Mouse (Mus musculus) v-Abl transformed pro-B cells (cell line): ENCODE data around the gene Cap2.

Experiments
- in situ Hi-C, 2 experiments: fragments of 400-800 bp; cut with MboI; formaldehyde crosslinking; loops; one replicate each; pipeline ENCODE4 v1.15.1; 2025; ENCODE audit not compliant: unreplicated experiment in 2 of 2

The Cap2 gene

DNA sequence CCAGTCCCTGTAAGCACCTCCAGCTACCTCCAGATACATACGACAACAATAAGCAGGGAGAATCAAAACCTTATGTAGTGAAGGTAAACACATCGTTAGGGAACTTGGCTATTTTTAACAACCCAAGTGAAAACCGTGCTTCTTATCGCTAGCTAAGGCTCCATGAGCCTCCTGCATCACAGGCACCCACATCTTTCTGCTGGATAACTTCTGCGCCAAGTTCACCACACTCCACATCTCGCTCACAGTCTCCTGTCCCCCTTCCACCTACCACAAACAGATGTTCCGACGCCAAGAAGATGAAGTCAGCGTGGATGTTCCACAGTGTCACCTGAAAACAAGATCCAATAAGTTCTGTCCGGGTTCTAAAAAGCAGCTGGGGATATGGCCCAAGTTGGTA lies 49.0 kb downstream of the Cap2 start:
- in situ Hi-C loops = no loop called here

DNA sequence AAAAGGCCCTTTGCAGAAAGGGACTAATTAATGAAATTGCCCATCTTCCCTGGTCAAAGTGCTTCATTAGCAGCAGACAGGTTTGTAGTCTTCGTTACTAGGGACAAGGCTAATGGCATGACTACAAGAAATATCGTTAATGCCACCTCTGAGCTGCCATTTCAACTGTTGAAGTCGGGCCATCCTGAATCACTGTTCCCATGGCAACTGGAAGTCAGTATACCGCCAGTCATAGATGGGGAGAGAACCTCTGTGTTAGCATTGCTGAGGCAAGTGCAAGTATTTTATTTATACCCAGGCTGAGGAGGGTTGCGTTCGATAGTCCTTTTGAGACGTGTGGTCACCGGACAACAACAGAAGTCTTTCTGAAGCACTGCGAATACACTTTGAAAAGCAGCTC lies 53.1 kb downstream of the Cap2 start:
- in situ Hi-C loops = no loop called here

DNA sequence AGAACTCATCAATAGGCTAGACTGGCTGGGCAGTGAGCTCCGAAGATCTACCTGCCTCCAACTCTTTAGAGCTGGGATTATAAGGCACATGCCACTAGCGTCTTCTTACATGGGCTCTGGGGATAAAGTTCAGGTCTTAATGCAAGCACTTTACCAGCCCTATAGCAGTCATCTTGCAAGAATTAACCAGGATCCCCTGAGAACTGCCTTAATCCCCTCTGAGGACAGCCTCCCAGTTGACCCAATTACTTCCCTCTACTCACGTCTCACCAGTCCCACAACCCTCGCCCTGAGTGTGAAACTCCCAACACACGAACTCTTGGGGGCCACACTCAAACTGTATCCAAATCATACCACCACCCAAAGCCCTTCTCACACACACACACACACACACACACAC lies 64.3 kb downstream of the Cap2 start:
- in situ Hi-C loops = no loop called here

DNA sequence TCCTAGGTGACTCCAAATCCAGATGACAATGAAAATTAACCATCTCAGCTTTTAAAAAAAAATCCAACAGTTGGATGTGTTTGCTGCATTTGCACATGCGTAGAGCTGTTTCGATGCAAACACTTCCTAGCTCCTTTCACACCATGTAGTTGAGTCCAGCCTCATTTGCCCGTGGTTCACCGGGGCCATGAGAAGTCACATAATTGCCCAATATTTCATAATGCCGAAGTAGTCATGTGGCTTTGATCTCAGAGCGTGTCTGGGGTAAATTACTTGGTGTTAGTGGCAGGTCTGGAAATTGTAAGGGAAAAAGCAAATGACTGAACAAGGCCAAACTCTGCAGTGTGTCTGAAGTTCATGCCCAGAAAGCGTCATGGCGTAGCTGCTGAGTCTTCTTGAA lies 67.8 kb downstream of the Cap2 start:
- in situ Hi-C loops = no loop called here

DNA sequence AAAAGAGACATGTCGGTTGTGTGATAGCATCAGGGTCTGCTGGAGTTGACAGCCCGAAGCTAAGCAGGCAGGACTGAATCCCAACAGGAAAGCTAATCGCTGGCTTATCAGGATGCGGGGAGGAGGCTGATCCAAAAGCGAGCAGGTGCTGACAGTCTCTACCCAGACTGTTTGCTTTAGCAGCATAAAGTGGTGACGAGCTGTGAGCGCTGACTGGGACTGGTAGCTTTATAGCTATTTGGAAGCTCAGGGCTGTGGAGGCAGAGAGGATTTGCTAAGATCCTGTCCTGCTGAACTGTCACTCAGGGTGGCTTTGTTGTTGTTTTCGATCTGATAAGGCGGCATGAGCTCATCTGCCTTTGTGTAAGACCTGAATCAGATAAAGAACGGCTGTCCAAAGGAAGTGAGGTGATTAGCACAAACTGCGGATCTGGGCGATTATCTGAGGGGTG lies 69.5 kb downstream of the Cap2 start:
- in situ Hi-C loops = no loop called here

DNA sequence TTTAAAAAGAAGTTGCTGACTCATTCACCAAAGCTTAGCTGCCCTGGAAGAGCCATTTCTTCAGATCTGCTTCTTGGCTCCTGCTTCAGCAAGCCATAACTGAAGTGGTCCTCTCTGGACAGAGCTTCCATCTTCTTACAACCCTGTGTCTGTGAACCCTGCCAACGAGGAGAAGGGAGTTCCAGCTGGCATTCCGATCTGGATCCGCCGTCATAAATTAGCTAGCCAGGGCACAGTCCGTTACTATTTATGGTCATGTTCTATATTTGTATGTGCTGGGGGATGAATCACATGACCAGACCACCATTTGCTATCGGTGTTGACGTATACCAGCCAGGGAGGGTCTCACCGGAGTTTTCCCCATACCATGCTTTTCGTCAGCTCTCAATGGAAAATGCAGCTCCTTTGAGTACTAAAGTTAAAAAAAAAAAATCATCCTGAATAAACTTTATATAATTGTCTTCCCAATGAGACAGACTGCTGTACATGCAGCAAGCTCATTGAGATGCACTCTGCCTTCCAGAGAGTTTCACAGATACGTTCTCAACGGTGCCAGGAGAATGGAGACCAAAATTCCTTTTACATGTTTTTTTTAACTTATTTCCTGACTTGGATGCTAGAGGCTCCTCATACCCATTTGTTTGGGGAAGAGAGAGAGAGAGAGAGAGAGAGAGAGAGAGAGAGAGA lies 70.5 kb downstream of the Cap2 start:
- in situ Hi-C loops = no loop called here

DNA sequence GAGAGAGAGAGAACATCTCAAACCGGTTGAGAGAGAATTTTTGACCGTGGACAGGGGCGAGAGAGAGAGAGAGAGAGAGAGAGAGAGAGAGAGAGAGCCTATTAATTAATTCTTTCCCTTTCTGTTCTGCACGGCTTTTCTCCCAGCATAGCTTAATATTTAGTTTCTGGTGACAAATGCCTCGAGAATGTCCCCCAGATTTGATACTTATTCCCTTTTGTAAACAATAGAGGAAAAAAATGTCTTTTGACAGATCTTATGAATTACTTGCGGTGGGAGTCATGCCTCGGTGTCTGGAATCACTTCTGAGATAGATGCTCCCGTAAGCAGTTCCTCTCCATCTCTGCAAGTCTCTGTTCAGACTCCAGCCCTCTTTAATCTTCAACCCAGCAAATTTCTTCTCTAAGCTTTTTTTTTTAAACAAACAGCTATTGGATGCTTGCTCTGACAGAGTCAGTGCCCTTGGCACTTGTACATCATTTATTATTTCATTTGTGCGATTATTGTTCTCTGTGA lies 71.1 kb downstream of the Cap2 start:
- in situ Hi-C loops = no loop called here

DNA sequence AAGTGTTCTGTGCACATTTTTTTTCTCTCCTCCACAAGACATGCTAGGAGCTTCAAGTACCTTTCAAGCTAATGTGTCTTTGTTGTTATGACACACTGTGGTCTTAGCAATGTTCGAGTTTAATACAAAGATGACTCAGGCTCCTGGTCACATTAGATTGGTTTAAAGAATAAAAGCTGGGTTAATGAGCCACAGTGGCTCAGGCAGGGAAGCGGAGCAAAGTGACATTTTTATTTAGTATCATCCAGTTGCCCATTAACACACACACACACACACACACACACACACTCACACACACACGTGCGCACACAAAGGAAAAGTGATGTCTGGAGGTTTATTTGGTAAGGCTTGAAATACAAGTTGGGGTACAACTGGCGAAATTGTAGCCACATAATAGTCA lies 72.6 kb downstream of the Cap2 start:
- in situ Hi-C loops = no loop called here

DNA sequence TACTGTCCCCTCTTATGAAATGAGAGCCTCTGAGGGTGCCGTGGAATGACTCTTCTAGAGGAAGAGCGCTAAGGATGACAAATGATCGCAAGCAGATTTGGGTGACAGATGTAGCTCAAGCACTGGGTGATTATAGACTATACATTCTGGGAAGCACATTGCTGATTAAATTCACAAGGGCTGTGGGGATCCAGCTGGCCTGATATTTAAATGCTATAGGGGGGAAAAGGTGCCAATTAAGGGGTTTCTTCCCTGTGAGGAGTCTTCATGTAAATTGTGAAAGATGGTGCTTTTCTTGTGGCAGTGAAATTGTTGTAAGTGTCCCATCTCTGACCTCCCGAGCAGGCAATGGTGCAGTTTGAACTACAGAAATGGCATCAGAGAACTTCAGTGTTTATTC lies 73.1 kb downstream of the Cap2 start:
- in situ Hi-C loops = no loop called here

DNA sequence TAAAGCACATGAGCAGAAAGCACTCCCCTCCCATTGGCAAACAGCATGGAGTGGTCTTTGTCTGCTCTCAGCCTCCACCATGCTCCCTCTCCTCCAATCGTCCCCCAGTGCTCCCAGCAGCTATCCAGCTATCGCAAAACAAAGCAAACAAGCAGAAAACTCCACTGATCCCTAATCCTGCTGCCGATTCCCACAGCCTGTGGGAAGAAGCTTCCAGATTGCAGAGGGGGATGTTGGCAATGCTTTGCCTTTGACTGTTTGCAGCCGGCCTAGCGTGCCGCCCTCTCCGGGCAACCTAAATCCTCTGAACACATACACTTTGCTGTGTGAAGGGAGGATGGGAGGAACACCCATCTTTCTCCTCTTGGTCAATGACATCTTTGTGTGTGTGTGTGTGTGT lies 83.2 kb downstream of the Cap2 start:
- in situ Hi-C loops = no loop called here

DNA sequence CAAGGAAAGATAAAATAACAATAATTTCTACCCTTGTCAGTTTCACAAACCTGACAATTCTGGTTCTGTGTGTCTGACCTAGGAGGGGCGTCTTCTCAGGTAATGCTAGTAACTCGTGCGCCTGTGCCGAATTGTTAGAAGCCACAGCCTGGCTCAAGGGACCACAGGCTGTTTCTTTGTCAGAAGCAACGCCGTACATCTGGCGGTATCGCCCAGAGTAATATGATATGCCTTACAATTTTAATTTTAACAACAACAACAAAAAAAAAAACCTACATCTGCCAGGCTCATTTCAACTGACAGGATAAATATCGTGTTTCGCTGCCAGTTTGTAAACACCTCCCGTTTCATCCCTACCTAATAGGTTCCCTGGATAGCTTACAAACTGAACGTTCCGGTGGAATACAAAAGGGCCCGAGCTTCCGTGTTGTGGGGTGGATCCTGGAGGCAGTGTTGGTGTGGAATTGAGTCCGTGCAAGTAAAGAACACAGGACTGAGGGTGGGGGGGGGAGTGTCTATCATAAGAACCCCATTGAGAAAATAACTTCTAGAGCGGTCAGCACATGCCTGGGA lies 86.2 kb downstream of the Cap2 start:
- in situ Hi-C loops = no loop called here

DNA sequence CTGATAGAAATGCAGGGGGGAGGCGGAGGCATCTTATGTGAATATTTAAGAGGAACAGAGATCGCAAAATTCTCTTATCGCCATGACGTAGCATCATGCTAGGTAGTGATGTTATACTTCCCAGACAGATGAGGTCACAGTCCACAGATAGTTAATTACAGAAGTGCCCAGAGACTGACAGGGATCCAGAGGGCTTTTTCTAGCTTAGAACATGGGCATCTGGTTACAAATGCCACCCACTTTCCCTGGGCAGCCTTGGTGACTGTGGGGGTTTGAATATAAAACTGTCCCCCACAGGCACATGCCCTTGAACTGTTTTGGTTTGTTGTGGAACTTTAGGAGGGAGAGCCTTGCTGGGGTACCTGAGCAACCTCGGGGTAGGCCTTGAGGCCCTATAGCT lies 87.0 kb downstream of the Cap2 start:
- in situ Hi-C loops = no loop called here

DNA sequence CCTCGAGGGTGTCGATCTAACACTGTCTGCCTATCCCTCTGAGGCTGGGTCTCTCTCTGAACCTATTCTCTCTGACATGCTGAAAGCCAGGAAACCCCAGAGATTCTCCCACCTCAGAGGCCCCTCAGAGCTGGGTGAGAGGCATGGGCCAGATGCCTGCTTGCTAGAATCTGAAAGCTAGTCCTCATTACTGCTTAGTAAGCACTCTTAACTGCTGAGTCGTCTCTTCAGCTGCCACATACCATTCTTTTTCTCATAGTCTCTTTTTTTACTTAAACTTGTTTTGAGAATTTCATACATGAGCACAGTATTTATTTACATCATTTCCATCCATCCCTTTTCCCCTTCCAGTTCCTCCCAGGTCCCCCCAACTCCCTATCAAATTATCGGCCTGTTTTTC lies 89.2 kb downstream of the Cap2 start:
- in situ Hi-C loops = no loop called here

DNA sequence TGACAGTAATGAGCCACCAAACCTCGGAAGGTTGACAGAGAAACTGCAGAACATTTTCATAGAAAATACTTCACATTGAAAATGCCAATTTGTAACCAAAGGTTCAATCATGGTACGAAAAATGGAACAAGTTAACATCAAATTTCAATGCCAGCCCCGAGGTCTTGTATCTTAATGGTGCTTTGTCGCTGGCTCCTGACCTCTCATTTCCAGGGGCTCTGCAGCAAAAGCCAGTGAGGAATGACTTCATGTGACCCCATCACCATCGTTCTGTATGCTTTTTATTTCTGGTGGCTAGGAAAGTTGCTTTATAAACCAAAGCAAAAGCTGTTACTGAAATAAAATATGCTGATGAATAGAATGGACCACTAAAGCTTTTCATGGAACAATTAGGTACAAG lies 99.0 kb downstream of the Cap2 start:
- in situ Hi-C loops = no loop called here

DNA sequence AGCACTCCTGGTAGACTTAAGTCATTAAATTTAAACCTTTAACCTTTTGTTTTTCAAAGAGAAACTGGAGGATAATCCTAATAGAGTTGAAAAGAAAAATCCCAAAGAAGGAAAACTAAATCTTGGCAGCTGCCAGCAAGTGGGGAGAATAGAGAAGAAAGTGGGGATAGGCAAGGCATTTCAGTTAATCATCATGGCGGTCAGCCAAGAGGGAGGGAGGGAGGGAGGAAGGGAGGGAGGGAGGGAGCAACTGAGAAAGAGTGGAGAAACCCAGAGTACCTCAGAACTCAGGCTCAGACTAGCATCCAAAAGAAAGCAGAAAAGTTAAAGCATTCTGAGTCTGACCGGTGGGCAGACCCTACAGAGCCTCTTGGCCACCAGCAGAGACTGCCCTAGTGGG lies 99.7 kb downstream of the Cap2 start:
- in situ Hi-C loops = no loop called here

DNA sequence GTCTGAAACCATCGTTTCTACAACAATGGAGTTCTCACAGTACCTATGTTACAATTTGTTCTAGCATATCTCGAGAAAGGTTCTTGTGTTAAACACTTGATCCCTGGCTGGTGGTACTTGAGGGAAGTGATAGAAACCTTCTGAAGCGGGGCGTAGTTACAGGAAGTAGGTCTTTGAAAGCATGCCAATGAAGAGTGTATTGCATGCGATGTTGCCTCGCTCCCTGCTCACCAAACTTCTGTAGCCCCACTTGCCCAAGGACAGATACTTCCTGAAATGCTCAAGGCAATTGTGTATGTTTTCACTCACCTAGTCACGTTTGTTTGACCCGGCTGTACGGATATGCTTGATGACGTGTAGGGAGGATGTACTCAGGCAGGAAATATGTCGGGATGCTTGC lies 101.0 kb downstream of the Cap2 start:
- in situ Hi-C loops = no loop called here

DNA sequence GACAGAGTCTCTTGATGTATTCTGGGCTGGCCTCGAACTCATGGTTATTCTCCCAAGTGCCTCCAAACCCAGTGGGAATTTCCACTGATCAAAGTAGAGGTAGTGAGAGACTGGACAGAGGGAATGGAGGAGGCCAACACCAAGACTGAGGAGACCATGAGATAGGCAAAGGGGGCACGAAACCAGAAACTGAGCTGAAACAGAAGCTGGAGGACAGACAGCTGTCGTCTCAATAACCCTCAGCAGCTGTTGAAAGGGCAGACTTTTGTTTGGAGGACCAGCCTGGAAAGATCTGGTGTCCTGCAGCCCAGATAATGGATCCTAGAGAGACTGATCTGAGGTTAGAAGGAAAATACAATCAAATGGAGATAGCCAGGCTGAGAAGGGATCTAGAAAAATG lies 109.4 kb downstream of the Cap2 start:
- in situ Hi-C loops = no loop called here

DNA sequence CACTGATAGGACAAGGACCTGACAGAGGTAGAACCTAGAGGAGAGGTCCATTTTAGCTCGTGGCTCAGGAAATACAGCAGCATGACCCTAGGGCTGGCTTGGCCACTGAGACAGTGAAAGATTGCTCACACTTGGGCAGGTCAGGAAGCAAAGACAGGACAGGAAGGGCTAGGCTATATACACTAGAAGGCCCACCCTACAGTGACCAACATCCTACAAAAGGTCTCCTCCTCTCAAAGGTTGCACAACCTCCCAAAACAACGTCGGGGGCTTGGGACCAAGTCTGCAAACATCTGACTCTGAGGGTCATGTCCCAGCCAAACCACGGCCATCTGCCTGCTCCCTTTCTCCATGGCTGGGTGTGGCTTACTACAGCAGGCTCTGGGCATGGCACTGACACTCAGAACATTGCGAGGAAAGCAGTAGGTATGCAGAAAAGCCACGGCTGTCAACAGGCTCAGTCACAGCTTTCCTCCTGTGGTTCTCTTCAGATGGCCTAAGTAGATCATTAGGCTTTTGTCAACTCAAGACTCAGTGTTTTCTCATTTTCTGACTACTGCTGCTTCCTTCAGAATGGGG lies 112.1 kb downstream of the Cap2 start:
- in situ Hi-C loops = no loop called here

DNA sequence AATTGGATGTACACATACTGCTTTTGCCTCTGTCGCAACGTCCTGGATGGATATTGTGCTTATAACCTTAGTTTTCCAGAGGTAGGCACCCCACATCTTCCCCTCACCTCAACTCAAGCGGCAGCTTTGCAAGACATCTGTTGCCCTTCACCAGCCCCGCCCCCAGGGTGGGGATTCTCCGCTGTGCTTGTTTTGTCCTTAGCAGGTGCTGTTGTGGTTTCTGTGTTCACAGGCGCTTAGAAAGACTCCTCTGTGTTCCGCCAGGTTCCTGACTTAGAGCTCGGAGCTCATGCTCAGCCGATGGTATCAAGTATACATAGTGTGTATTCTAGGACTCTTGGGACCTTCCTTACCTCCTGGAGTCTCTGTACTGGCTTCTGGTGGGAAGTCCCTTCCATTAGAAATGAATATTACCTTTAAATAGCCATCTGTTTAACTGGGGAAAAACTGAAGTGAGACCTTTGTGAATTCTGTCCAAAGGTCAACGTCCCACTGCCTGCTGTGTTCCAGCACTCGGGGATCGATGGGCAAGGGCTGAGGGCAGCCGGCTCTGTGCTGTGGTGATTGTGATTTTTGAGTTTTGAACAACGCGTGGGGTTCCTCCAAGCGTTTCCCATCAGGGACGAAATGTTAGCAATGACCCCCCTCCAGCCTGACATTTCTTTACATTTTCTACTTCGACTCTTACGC lies 115.2 kb downstream of the Cap2 start:
- in situ Hi-C loops = no loop called here

DNA sequence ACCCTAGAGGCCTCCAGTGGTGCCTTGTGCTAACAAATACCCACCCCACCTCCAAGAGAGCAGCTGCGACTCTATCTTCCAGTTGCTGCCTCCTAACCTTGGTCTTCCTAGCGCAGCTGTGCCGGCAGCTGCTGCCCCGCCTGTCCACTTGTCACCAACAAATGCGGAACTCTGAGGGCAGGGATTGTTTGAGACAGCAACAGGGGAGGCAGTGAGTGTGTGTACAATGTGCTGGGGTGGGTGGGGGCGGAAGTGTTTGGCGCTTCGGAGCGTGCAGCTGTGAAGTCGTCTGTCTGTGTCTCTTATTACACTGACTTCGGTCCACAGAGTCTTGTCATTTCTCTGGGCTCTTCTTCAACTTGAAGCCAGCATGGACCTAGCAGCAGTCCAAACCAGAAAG lies 118.0 kb downstream of the Cap2 start:
- in situ Hi-C loops = no loop called here

DNA sequence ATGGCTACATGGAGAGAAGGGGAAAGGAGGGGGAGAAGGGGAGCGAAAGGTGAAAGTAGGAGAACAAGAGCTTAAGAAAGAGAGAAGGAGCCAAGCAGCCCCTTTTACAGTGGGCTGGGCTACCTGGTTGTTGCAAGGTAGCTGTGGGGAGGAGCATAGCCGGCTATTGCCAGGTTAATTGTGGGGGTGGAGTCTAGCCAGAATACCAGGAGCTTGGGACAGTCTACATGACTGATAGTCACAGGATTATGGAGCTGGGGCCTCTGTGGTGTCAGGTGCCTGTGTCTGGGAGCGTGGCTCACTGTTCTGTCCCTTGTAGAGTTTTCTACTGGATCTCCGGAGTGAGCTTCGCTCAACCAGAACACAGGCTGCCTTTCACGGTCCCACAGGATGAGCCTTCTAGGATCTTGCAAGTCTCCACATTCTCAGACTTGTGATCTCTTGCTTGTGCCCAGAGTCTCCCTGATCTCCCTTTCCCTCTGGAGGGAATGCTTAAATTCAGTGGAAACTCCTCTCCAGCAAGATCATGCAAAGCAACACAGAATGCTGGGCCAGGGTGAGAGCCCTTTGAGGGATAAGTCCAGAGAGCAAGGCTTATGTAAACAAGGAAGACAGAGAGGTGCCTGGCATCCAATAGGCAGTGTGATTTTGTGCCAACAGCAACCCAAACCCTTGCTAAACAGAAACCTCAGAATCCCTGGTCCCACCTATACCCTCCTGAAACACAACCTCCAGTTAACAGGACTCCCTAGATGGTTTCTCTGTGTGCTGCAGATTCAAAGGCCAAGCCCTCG lies 119.5 kb downstream of the Cap2 start:
- in situ Hi-C loops = no loop called here
